Mouse (Mus musculus) brain, embryonic 14.5 days (tissue): ENCODE results near the gene Cbfa2t3.

ENCODE experiments used
- CTCF ChIP-seq: fragments of 200-500 bp; IDR thresholded peaks from 2 replicates; pipeline ENCODE4 v1.5.1; 2012; ENCODE audit warnings: inconsistent platforms, mild to moderate bottlenecking, moderate library complexity, borderline replicate concordance; ENCODE audit not compliant: insufficient read depth, insufficient read length; ENCODE audit errors: extremely low read depth
- POLR2A ChIP-seq: fragments of 200-500 bp; IDR thresholded peaks from 2 replicates; pipeline ENCODE4 v1.6.1; 2012; ENCODE audit warnings: mild to moderate bottlenecking, inconsistent platforms, borderline replicate concordance; ENCODE audit not compliant: poor library complexity, insufficient read depth, insufficient read length, severe bottlenecking; ENCODE audit errors: extremely low read depth

DNA sequence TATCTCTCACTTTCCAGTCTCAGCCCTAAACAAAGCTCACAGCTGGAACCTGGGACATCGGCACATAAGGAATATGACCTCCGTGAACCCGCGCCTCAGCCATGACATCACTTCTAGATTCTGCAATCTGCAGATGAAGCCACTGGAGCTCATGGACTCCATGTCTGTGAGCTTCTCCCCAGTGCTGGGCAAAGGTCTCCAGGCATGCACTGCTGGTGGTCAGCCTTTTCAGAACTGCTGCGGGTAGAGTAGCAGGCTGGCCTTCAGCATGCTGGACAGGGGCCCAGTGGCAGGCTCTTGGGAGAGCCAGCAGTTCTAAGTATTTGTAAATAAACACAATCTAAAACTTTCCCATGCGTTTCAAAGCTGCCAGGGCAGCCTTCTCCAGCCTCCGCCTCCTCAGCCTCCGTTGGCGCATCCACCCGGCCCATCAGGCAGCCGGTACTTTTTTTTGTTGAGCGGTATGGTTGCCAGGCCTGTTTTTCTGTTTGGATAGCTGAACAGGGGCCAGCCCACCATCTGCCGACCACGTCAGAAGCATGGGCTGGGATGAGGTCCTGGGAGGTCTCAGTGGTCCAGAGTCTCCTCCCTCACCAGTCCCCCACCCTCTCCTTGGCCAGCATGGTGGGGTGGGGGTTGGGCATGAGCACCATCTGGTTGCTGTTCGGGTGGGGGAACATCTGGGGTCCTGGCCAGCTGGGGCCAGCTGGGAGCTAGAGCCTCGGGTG is 59.2 kb downstream of the Cbfa2t3 start:
- TF ChIP-seq CTCF (no peak), POLR2A (no peak)
